Mouse (Mus musculus): ENCODE measurements around the gene Cish.

The Cish gene

GRCm38 (mm10) chr9:107315791-107316190 is 20.0 kb downstream of the Cish start:
- DNase-seq (ENCODE audit: low spot score), result no peak

GRCm38 (mm10) chr9:107322461-107323050 is 26.7 kb downstream of the Cish start:
- DNase-seq (ENCODE audit: low spot score), result no peak

GRCm38 (mm10) chr9:107323558-107323957 is 27.7 kb downstream of the Cish start:
- peak; percentile 82 for DNase-seq (ENCODE audit: low spot score)

GRCm38 (mm10) chr9:107324799-107325561 is 29.2 kb downstream of the Cish start:
- no peak for DNase-seq (ENCODE audit: low spot score)

- no peak for DNase-seq (ENCODE audit: low spot score)
Measured at GRCm38 (mm10) chr9:107325904-107326303, 30.1 kb downstream of the Cish start.

GRCm38 (mm10) chr9:107327879-107328620 is 32.2 kb downstream of the Cish start:
- no peak for DNase-seq (ENCODE audit: low spot score)

- DNase-seq (ENCODE audit: low spot score), result no peak
Measured at GRCm38 (mm10) chr9:107330791-107331190, 35.0 kb downstream of the Cish start.

- no peak for DNase-seq (ENCODE audit: low spot score)
Measured at GRCm38 (mm10) chr9:107333686-107334085, 37.9 kb downstream of the Cish start.

GRCm38 (mm10) chr9:107334356-107334755 is 38.5 kb downstream of the Cish start:
- no peak for DNase-seq (ENCODE audit: low spot score)

- no peak for DNase-seq (ENCODE audit: low spot score)
Measured at GRCm38 (mm10) chr9:107335046-107335445, 39.2 kb downstream of the Cish start.

- no peak for DNase-seq (ENCODE audit: low spot score)
Measured at GRCm38 (mm10) chr9:107335909-107336308, 40.1 kb downstream of the Cish start.

GRCm38 (mm10) chr9:107336386-107336785 is 40.6 kb downstream of the Cish start:
- no peak for DNase-seq (ENCODE audit: low spot score)

- peak; percentile 85 for DNase-seq (ENCODE audit: low spot score)
Measured at GRCm38 (mm10) chr9:107338172-107338883, 42.5 kb downstream of the Cish start, which contains the start of gene Hemk1. TSS of gene Hemk1 (minus strand) at chr9:107338350.

GRCm38 (mm10) chr9:107340267-107340859 is 44.5 kb downstream of the Cish start, which contains the start of gene 6430571L13Rik:
TSS of gene 6430571L13Rik (plus strand) at chr9:107340602.
- peak; percentile 93 for DNase-seq (ENCODE audit: low spot score)

- no peak for DNase-seq (ENCODE audit: low spot score)
Measured at GRCm38 (mm10) chr9:107340911-107341645, 45.3 kb downstream of the Cish start.

- DNase-seq (ENCODE audit: low spot score), result no peak
Measured at GRCm38 (mm10) chr9:107342201-107342709, 46.4 kb downstream of the Cish start.

GRCm38 (mm10) chr9:107343146-107343943 is 47.5 kb downstream of the Cish start:
- DNase-seq (ENCODE audit: low spot score), result no peak

- DNase-seq (ENCODE audit: low spot score), result no peak
Measured at GRCm38 (mm10) chr9:107344027-107344426, 48.2 kb downstream of the Cish start.

- no peak for DNase-seq (ENCODE audit: low spot score)
Measured at GRCm38 (mm10) chr9:107346081-107346480, 50.3 kb downstream of the Cish start.

Measured in testis, postnatal 14 days (tissue).